Mouse (Mus musculus) heart, embryonic 13.5 days (tissue): ENCODE results near the gene Hbq1a. TPM values are rescaled to one million over a fixed set of nuclear protein-coding genes. Genes with fewer than 3 reads are reported as not detected.
A peak's percentile ranks its signal among the peaks of the same experiment; 100 is the strongest.

Experiments used
- ATAC-seq: fragments of 200-750 bp; cut with Nextera tagmentation; 2 replicates; pipeline ENCODE4 v1.8.0; 2017; ENCODE audit warnings: moderate TSS enrichment; ENCODE audit not compliant: insufficient number of reproducible peaks, low FRiP score, low TSS enrichment; ENCODE audit errors: extremely low read depth
- H3K27ac ChIP-seq: fragments of 300-500 bp; sonication (generic); replicated peaks from 2 replicates; pipeline ENCODE4 v1.5.1; 2015; ENCODE audit warnings: moderate library complexity, mild to moderate bottlenecking, inconsistent platforms
- H3K27me3 ChIP-seq: fragments of 300-500 bp; sonication (generic); replicated peaks from 2 replicates; pipeline ENCODE4 v1.6.1; 2015; ENCODE audit warnings: mild to moderate bottlenecking, inconsistent platforms
- H3K36me3 ChIP-seq: fragments of 300-500 bp; sonication (generic); 2 replicates; pipeline ENCODE4 v1.6.1; 2015; ENCODE audit warnings: mild to moderate bottlenecking, inconsistent platforms
- H3K4me1 ChIP-seq: fragments of 300-500 bp; sonication (generic); 2 replicates; pipeline ENCODE4 v1.6.1; 2015; ENCODE audit warnings: inconsistent platforms
- H3K4me2 ChIP-seq: fragments of 300-500 bp; sonication (generic); 2 replicates; pipeline ENCODE4 v1.6.1; 2015; ENCODE audit warnings: inconsistent platforms, mild to moderate bottlenecking, moderate library complexity
- H3K4me3 ChIP-seq: fragments of 300-500 bp; sonication (generic); 2 replicates; pipeline ENCODE4 v1.5.1; 2015; ENCODE audit warnings: moderate library complexity, mild to moderate bottlenecking, inconsistent platforms
- H3K9ac ChIP-seq: fragments of 300-500 bp; sonication (generic); 2 replicates; pipeline ENCODE4 v1.6.1; 2015; ENCODE audit warnings: inconsistent platforms, mild to moderate bottlenecking, moderate library complexity
- H3K9me3 ChIP-seq: fragments of 300-500 bp; sonication (generic); 2 replicates; pipeline ENCODE4 v1.6.1; 2016; ENCODE audit warnings: inconsistent platforms
- WGBS: fragments of 180-500 bp; shearing (Covaris S2); methylation state at CpG from one replicate; pipeline ENCODE4 v1.1.7; 2015; ENCODE audit warnings: mixed read lengths; 5-methylcytosine and 5-hydroxymethylcytosine counted together
- polyA plus RNA-seq: library from polyadenylated mRNA; unstranded; fragments of >200 nt; fragmentation: Nextera tagmentation; extraction: Ambion mirVana; gene quantifications from 2 replicates; pipeline ENCODE4 v1.2.1, GENCODE M21; 2015

Gene Hbq1a
- polyA plus RNA-seq, 1 experiment from 2014 or later, result 8.0 TPM

- no peak overlapping the region for H3K9ac ChIP-seq
- H3K4me2 ChIP-seq, result peak overlapping the region; percentile 59
- no peaks in the 10 kb centered on the region for H3K36me3 ChIP-seq
- no peak for ATAC-seq
- peaks cover 42% of the 10 kb centered on the region for H3K27me3 ChIP-seq
- H3K27ac ChIP-seq, result no peak overlapping the region
- 47% methylated on average over 16 of the region's 17 CpGs for WGBS
- peak overlapping the region; percentile 34 for H3K4me3 ChIP-seq
- H3K9me3 ChIP-seq, result no peaks in the 10 kb centered on the region
- H3K4me1 ChIP-seq, result no peaks in the 10 kb centered on the region
Observed at GRCm38 (mm10) chr11:32300279-32301267, 704 bp downstream of the Hbq1a start.

DNA sequence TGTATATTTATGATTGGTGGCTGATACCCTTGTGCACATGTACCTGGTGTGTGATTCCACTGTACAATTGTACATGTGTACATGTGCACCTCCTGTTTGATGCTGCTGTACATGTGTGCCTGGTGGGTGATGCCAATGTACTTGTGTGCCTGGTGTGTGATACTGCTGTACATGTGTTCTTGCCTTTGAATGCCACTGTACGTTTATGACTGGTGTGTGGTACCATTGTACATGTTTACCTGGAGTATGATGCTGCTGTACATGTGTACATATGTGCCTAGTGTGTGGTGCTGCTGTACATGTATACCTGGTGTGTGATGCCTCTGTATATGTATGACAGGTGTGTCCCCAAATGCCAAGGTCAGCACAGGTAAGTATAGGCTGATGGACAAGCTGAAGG lies 1.6 kb downstream of the Hbq1a start:
- H3K9ac ChIP-seq, result no peak overlapping the region
- H3K4me3 ChIP-seq, result no peak overlapping the region
- no peaks in the 10 kb centered on the region for H3K9me3 ChIP-seq
- no peak for ATAC-seq
- H3K27ac ChIP-seq, result no peak overlapping the region
- H3K27me3 ChIP-seq, result peaks cover 42% of the 10 kb centered on the region
- 68% methylated on average over 1 of the region's 1 CpGs for WGBS
- peak overlapping the region; percentile 59; the same call in 1 of the 2 replicates for H3K4me2 ChIP-seq
- no peaks in the 10 kb centered on the region for H3K4me1 ChIP-seq
- no peaks in the 10 kb centered on the region for H3K36me3 ChIP-seq

GRCm38 (mm10) chr11:32302824-32303419 lies 3.1 kb downstream of the Hbq1a start:
- WGBS, result 33% methylated on average over 2 of the region's 2 CpGs
- Histone ChIP-seq H3K27me3 (peaks cover 42% of the 10 kb centered on the region), H3K36me3 (no peaks in the 10 kb centered on the region), H3K9me3 (no peaks in the 10 kb centered on the region), H3K4me1 (no peaks in the 10 kb centered on the region), H3K27ac (no peak overlapping the region), H3K4me2 (no peak overlapping the region), H3K9ac (no peak overlapping the region), H3K4me3 (no peak overlapping the region)
- no peak for ATAC-seq

DNA sequence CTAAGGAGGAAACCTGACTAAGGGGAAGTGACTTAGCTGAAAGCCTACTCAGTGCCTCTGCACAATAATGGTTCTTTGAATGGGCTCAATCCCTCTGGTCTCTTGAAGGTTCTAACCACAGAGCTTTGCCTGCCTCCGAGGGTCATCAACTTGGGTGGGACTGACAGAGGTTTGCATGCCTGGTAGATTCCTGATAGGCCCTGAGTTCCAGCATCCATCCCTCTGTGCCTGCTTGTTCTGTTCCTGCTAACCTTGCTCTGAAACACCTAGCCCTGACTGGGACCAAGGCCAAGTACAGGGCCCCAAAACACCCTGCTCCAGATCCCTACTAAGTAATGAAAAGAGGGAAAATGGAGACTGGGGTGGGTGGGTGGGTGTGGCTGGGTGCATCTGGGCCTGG lies 3.6 kb downstream of the Hbq1a start:
- peaks cover 42% of the 10 kb centered on the region for H3K27me3 ChIP-seq
- no peak overlapping the region for H3K4me3 ChIP-seq
- H3K4me2 ChIP-seq, result no peak overlapping the region
- WGBS, result 70% methylated on average over 1 of the region's 1 CpGs
- no peaks in the 10 kb centered on the region for H3K36me3 ChIP-seq
- no peaks in the 10 kb centered on the region for H3K9me3 ChIP-seq
- no peak for ATAC-seq
- no peaks in the 10 kb centered on the region for H3K4me1 ChIP-seq
- no peak overlapping the region for H3K9ac ChIP-seq
- H3K27ac ChIP-seq, result no peak overlapping the region

DNA sequence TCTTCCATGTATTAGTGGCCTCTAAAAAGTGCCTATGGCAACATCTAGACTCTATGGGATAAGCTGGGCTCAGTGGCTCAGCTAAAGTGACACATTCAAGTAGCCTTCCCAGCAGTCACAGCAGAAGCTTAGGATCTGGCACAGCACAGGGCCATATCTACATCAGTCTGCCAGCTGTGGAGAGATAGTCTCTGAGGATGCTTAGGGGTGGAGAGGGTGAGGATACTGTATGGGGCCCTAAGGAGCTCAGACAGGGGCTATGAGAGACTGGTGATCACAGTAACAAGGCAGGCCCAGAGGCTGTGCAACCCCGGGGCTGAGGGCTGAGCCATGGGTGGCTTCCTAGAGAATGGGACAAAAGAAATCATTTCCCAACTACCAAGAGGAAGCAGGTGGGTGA lies 7.1 kb downstream of the Hbq1a start:
- 65% methylated on average over 1 of the region's 1 CpGs for WGBS
- H3K36me3 ChIP-seq, result no peaks in the 10 kb centered on the region
- no peak overlapping the region for H3K9ac ChIP-seq
- H3K4me2 ChIP-seq, result no peak overlapping the region
- no peaks in the 10 kb centered on the region for H3K9me3 ChIP-seq
- H3K4me1 ChIP-seq, result 0 out of 2 replicates have a peak, but pooled peaks cover 7% of the 10 kb centered on the region
- no peak overlapping the region for H3K27ac ChIP-seq
- H3K27me3 ChIP-seq, result peaks cover 31% of the 10 kb centered on the region
- no peak overlapping the region for H3K4me3 ChIP-seq
- no peak for ATAC-seq

DNA sequence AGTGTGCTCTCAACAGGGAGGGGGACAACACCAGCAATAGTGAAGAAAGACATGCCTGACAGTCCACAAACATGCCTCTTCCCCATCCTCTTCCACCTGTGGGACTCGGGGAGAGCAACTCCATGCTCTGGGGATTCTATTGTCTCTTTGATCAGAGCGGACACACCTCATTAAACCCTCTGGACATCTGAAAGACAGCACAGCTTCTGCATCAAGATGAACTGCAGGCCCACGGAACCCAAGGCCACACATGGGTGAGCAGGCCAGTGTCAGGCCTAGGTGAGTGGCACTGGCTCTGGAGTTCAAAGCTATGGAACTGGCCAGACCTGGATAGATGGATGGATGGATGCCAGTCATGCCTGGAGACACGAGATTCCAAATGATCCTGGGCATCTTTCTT lies 9.6 kb downstream of the Hbq1a start:
- Histone ChIP-seq H3K36me3 (no peaks in the 10 kb centered on the region), H3K9me3 (no peaks in the 10 kb centered on the region), H3K27me3 (peaks cover 8% of the 10 kb centered on the region; the same call in 1 of the 2 replicates), H3K27ac (no peak overlapping the region), H3K4me1 (0 out of 2 replicates have a peak, but pooled peaks cover 7% of the 10 kb centered on the region), H3K4me2 (no peak overlapping the region), H3K4me3 (no peak overlapping the region), H3K9ac (no peak overlapping the region)
- no peak for ATAC-seq
- WGBS, result 55% methylated on average over 4 of the region's 4 CpGs

- H3K36me3 ChIP-seq, result no peaks in the 10 kb centered on the region
- ATAC-seq, result no peak
- H3K9me3 ChIP-seq, result no peaks in the 10 kb centered on the region
- H3K27ac ChIP-seq, result no peak overlapping the region
- H3K4me2 ChIP-seq, result no peak overlapping the region
- H3K4me3 ChIP-seq, result no peak overlapping the region
- H3K9ac ChIP-seq, result no peak overlapping the region
- H3K27me3 ChIP-seq, result peaks cover 8% of the 10 kb centered on the region; the same call in 1 of the 2 replicates
- H3K4me1 ChIP-seq, result 0 out of 2 replicates have a peak, but pooled peaks cover 7% of the 10 kb centered on the region
- 62% methylated on average over 3 of the region's 3 CpGs for WGBS
Observed at GRCm38 (mm10) chr11:32309928-32310327, 10.1 kb downstream of the Hbq1a start.

GRCm38 (mm10) chr11:32316009-32316408 lies 16.1 kb downstream of the Hbq1a start:
- 72% methylated on average over 3 of the region's 3 CpGs for whole genome bisulfite sequencing
- Histone ChIP-seq H3K4me2 (no peak overlapping the region), H3K4me3 (no peak overlapping the region), H3K36me3 (no peaks in the 10 kb centered on the region), H3K9me3 (no peaks in the 10 kb centered on the region), H3K27ac (no peak overlapping the region), H3K9ac (no peak overlapping the region), H3K4me1 (no peaks in the 10 kb centered on the region), H3K27me3 (peaks cover 23% of the 10 kb centered on the region; the same call in 1 of the 2 replicates)
- no peak for ATAC-seq

DNA sequence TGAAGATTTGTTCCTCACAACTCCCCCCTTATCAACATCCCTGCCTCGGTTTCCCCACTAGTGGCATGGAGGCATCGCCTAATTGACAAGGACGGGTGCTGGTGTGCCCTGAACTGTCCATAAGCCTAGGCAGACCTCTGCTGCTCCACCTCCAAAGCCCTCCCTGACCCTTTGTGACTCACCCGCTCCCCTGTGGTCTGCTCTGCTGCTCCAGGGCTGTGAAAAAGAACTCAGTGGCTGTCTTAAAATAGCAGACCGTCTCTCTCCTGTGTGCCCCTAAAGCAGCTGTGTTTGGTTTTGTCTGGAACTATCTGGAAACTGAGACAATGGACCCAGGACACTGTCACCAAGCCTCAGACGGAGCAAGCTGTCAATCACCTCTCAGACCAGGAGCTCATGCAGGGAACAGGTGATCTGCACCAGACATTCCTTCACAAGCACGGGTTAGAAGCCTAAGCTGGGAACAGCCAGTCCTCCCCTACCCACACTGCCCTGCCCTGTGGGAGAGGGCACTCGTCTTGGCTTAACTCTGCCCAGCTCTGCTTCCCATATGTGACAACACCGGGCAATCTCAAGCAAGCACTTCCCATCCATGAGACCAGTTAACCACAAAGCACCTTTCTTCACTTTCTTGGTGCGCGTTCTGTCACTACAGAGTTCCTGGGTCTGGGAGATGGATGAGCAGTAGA lies 20.8 kb downstream of the Hbq1a start:
- no peaks in the 10 kb centered on the region for H3K36me3 ChIP-seq
- H3K9ac ChIP-seq, result no peak overlapping the region
- 0 out of 2 replicates have a peak, but pooled peaks cover 4% of the 10 kb centered on the region for H3K4me1 ChIP-seq
- 50% methylated on average over 11 of the region's 11 CpGs for WGBS
- no peaks in the 10 kb centered on the region for H3K9me3 ChIP-seq
- H3K4me3 ChIP-seq, result no peak overlapping the region
- no peak overlapping the region for H3K27ac ChIP-seq
- no peak overlapping the region for H3K4me2 ChIP-seq
- ATAC-seq, result no peak
- peaks cover 13% of the 10 kb centered on the region; the same call in 1 of the 2 replicates for H3K27me3 ChIP-seq

DNA sequence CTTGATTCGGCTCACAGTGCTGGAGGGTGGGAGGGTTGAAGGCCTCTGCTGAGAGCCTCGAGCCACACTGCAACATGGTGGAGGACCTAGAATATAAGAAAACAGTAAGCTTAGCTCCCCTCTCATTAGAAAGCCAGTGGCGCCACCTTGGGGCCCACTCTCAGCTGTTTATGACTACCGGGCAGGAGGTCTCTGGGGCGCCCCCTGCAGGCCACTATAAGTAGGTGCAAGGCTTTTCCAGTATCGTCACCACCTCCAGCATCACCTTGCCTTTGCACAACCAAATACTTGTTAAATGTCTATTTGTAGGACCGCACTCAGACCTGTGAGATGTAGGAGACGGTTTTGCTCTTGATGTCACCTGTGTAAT lies 21.3 kb downstream of the Hbq1a start:
- Histone ChIP-seq H3K9ac (no peak overlapping the region), H3K27me3 (0 out of 2 replicates have a peak, but pooled peaks cover 14% of the 10 kb centered on the region), H3K4me2 (no peak overlapping the region), H3K27ac (no peak overlapping the region), H3K4me1 (0 out of 2 replicates have a peak, but pooled peaks cover 4% of the 10 kb centered on the region), H3K9me3 (no peaks in the 10 kb centered on the region), H3K4me3 (no peak overlapping the region), H3K36me3 (no peaks in the 10 kb centered on the region)
- no peak for ATAC-seq
- 32% methylated on average over 8 of the region's 8 CpGs for WGBS

- Histone ChIP-seq H3K9ac (peak overlapping the region; percentile 41), H3K4me1 (0 out of 2 replicates have a peak, but pooled peaks cover 4% of the 10 kb centered on the region), H3K27ac (no peak overlapping the region), H3K4me2 (peak overlapping the region; percentile 55), H3K27me3 (0 out of 2 replicates have a peak, but pooled peaks cover 13% of the 10 kb centered on the region), H3K9me3 (no peaks in the 10 kb centered on the region), H3K36me3 (no peaks in the 10 kb centered on the region), H3K4me3 (peak overlapping the region; percentile 23; the same call in 1 of the 2 replicates)
- WGBS, result 10% methylated on average over 15 of the region's 15 CpGs
- no peak for ATAC-seq
Observed at GRCm38 (mm10) chr11:32324609-32325008, 24.7 kb downstream of the Hbq1a start.
